Mouse (Mus musculus) spleen, adult 2 months (tissue): Measurements from ENCODE around the gene Yeats2.

Source experiments
- CTCF ChIP-seq: fragments of 200-500 bp; IDR thresholded peaks from 2 replicates; pipeline ENCODE4 v1.5.1; 2011; ENCODE audit warnings: mild to moderate bottlenecking, inconsistent platforms; ENCODE audit not compliant: insufficient read depth, insufficient read length, insufficient replicate concordance; ENCODE audit errors: extremely low read depth
- POLR2A ChIP-seq: fragments of 200-500 bp; IDR thresholded peaks from 2 replicates; pipeline ENCODE4 v1.6.1; 2011; ENCODE audit warnings: low read depth, low read length, inconsistent platforms

DNA sequence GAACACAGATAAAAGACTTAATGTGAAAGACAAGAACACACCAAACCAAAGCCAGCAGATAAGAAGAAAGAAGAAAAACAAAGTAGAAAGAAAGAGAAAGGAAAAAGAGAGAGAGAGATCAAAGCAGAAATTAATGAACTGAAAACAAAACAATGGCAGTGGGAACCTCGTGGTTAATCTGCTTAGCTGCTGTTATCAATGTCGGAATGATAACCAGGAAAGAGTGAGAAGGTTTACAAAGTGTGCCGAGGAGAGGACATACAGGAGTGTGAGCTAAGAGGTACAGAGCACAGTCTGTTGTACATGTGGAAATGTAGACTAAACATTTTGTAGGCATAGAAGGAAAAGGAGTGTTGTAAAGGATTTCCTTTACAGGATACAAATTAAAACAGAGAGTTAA lies 132.1 kb downstream of the Yeats2 start:
- TF ChIP-seq CTCF: no peak
- no peak for TF ChIP-seq POLR2A
